Mouse (Mus musculus): ENCODE results near the gene Lemd2. TPM values are rescaled to one million over a fixed set of nuclear protein-coding genes. Genes with fewer than 3 reads are reported as not detected.

Lemd2 gene
- polyA plus RNA-seq, 1 experiment, result 64.0 TPM

DNA sequence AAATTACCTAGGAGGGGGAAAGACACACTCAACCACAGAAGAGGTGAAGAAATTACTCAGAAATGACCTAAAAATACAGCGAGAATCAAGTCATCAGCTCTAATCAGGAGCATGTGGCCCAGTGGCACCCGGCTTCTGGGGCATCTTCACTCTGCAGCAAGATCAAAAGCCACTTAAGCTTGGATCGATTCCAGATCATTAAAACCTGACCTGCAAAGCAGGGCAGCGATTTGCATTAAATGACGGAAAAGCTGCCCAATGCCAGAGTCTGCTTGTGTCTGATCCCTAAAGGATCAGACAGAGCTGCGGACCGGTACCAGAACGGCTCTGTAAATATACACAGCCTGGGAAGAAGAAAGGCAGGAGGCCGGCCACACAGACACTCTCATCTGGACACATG, 8.1 kb downstream of the Lemd2 start:
- H3K27ac ChIP-seq (ENCODE audit: insufficient read depth, low read length), result no peak overlapping the region
- peaks cover 1% of the 10 kb centered on the region; the same call in 1 of the 2 replicates for H3K4me1 ChIP-seq (ENCODE audit: control insufficient read depth, insufficient read depth, low read length)
- no peak for TF ChIP-seq CTCF (IDR thresholded peaks at IDR 0.05; ENCODE audit: extremely low read depth, insufficient read depth, low read length)
- no peak for TF ChIP-seq POLR2A (IDR thresholded peaks at IDR 0.05; ENCODE audit: extremely low read depth, insufficient read depth, low read length)
- H3K4me3 ChIP-seq (ENCODE audit: insufficient read depth, low read length), result no peak overlapping the region

DNA sequence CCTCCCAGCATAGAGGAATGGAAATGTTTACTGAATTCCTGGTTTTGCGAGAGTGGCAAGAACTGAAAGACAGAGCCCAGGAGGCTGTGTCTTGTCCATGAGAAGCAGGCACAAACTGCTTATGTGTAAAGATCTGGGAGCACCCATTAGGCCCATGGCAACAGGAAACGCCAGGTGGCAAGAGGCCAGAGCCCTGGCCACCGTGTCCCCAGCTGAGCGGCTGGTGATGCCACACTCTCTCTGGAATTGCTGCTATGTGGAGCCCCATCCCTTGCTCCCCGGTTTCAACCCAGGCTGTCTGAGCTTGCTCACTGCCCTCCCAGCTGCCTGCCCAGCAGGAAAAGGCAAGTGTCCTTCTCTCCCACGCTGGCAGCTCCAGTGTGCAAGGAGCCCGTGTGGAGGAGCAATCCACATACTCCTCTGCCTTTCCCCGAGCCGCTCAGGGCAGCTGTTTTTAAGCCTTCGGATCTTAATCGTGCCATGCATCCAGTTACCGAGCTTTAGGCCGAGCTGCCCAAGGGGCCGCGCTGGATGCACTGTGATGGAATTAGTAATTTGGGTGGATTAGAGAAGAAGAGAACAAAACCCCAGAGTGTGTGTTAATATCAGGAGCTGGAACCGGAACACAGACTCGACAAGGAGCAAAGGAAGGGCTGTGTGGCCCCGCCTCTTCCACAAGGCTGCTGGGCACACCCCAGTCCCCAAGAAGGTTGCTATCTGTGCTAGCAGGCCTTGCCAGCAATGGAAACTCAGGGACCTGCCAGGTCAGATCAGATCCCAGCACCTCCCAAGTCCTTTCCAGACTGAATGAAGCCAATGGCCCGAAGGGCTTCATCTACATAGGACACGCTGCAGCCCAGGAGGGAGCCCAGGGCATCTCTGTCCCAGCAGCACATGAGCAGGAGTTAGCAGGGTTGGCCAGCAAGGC, 9.7 kb downstream of the Lemd2 start:
- no peak overlapping the region for H3K4me3 ChIP-seq (ENCODE audit: insufficient read depth, low read length)
- peaks cover 1% of the 10 kb centered on the region; the same call in 1 of the 2 replicates for H3K4me1 ChIP-seq (ENCODE audit: control insufficient read depth, insufficient read depth, low read length)
- H3K27ac ChIP-seq (ENCODE audit: insufficient read depth, low read length), result no peak overlapping the region
- no peak for TF ChIP-seq POLR2A (IDR thresholded peaks at IDR 0.05; ENCODE audit: extremely low read depth, insufficient read depth, low read length)
- no peak for TF ChIP-seq CTCF (IDR thresholded peaks at IDR 0.05; ENCODE audit: extremely low read depth, insufficient read depth, low read length)

DNA sequence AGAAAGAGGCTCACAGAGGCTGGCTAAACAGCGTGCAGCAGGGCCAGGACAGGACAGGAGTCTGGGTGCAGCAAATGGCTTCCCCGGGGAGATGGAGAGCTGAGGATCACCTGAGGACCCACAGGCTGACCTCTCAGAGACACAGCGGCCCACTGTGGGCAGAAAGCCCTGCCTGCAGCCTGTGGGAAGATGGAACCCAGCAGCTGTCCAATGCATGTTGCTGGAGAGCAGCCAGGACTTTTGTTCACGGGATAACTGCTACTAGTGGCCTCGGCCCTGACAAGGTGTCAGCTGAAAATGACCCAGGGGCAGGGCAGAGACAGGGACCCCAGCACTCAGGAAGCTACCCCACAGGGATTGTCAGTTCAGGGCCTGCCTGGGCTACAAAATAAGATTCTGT, 12.5 kb downstream of the Lemd2 start:
- Histone ChIP-seq H3K4me1 (ENCODE audit: control insufficient read depth, insufficient read depth, low read length) (peaks cover 1% of the 10 kb centered on the region; the same call in 1 of the 2 replicates), H3K4me3 (ENCODE audit: insufficient read depth, low read length) (no peak overlapping the region), H3K27ac (ENCODE audit: insufficient read depth, low read length) (no peak overlapping the region)
- TF ChIP-seq POLR2A (IDR thresholded peaks at IDR 0.05; ENCODE audit: extremely low read depth, insufficient read depth, low read length), result no peak
- TF ChIP-seq CTCF (IDR thresholded peaks at IDR 0.05; ENCODE audit: extremely low read depth, insufficient read depth, low read length), result no peak

DNA sequence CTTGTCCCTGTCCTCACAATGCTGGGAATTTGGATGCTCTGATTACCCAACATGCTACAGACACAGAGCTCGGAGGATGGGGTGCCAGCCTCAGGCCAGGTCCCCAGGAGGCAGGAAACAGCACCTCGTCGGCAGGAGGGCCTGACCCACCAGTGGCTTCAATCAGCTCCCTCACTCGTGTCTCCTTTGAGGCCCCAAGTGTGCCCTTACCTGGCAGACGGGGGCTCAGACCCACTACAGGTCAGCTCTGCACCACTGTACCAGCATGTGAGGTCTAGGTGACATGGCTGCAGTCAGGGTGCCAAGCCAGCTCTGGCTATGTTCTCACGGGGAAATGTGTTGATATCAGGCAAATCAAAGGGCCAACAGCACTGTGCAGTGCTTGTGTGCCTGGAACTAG, 13.1 kb downstream of the Lemd2 start:
- H3K4me1 ChIP-seq (ENCODE audit: control insufficient read depth, insufficient read depth, low read length), result peaks cover 1% of the 10 kb centered on the region; the same call in 1 of the 2 replicates
- no peak overlapping the region for H3K27ac ChIP-seq (ENCODE audit: insufficient read depth, low read length)
- H3K4me3 ChIP-seq (ENCODE audit: insufficient read depth, low read length), result no peak overlapping the region
- TF ChIP-seq POLR2A (IDR thresholded peaks at IDR 0.05; ENCODE audit: extremely low read depth, insufficient read depth, low read length) (no peak), CTCF (IDR thresholded peaks at IDR 0.05; ENCODE audit: extremely low read depth, insufficient read depth, low read length) (no peak)

DNA sequence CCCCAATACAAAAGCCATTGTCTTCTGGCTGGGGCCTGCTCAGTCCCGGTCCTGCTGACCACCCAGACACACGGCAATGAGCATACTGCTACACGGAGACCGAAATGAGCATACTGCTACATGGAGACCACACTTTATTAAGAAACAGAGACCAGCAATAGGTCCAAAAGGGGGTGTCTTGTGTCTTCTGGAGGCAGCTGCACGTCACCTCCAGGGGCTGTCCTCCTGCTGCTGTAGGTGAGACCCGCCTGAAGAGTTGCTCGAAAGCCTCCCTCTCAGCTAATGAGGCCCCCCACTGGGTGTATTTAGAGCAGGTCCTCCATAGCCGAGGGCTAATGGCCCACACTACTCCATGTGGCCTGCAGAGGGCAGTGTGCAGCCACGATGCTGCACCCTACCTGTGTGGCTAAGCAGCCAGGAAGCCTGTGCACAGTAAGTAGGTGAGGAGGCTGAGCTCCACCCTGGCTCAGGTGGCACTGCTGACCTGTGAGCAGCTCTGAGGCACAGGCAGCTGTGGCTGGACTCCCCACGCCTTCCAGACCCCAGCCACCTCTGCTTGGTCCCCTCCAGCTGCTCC, 14.5 kb downstream of the Lemd2 start:
- Histone ChIP-seq H3K4me3 (ENCODE audit: insufficient read depth, low read length) (no peak overlapping the region), H3K27ac (ENCODE audit: insufficient read depth, low read length) (no peak overlapping the region), H3K4me1 (ENCODE audit: control insufficient read depth, insufficient read depth, low read length) (no peaks in the 10 kb centered on the region)
- TF ChIP-seq CTCF (IDR thresholded peaks at IDR 0.05; ENCODE audit: extremely low read depth, insufficient read depth, low read length), result peak; percentile 95
- TF ChIP-seq POLR2A (IDR thresholded peaks at IDR 0.05; ENCODE audit: extremely low read depth, insufficient read depth, low read length), result no peak

DNA sequence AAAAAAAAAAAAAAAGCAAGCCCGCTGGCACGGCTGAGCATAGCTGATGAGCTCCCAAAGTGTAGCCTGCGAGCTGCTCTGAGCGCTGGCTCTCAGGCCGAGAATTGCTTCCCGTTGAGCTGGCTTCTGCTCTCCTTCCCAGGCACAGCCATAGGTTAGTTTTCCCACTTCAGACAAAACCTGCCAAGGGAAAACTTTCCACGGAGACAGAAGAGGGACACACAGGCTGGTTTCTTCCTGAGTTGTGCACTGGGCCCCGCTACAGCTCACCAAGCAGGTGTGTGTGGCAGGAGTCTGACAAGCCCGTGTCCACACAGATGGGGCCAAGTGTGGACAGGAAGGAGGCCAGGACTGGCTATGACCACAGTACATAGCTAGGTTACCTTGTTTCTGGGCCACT, 15.4 kb downstream of the Lemd2 start:
- H3K4me3 ChIP-seq (ENCODE audit: insufficient read depth, low read length), result no peak overlapping the region
- H3K4me1 ChIP-seq (ENCODE audit: control insufficient read depth, insufficient read depth, low read length), result no peaks in the 10 kb centered on the region
- TF ChIP-seq CTCF (IDR thresholded peaks at IDR 0.05; ENCODE audit: extremely low read depth, insufficient read depth, low read length) (no peak), POLR2A (IDR thresholded peaks at IDR 0.05; ENCODE audit: extremely low read depth, insufficient read depth, low read length) (no peak)
- H3K27ac ChIP-seq (ENCODE audit: insufficient read depth, low read length), result no peak overlapping the region

DNA sequence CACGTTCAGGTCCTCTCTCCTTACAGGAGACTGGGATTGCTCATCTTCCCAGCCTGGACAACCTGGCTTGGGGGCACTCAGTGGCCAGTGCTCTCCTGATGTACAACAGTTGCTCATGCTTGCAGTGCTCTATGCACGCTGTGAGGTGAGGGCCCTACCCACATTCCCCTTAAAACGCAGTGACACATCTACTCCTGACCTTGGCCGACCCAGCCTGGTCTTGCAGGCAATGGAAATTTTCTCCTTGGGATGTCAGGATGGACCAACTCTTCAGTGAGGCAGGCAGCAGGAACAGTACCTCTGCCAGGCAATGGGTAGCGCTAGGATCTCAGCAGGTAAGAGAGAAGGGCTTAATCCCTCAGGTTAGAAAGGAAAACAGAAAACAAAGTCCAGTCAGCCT, 17.2 kb downstream of the Lemd2 start:
- Histone ChIP-seq H3K4me1 (ENCODE audit: control insufficient read depth, insufficient read depth, low read length) (no peaks in the 10 kb centered on the region), H3K4me3 (ENCODE audit: insufficient read depth, low read length) (no peak overlapping the region), H3K27ac (ENCODE audit: insufficient read depth, low read length) (no peak overlapping the region)
- no peak for TF ChIP-seq POLR2A (IDR thresholded peaks at IDR 0.05; ENCODE audit: extremely low read depth, insufficient read depth, low read length)
- TF ChIP-seq CTCF (IDR thresholded peaks at IDR 0.05; ENCODE audit: extremely low read depth, insufficient read depth, low read length), result no peak

DNA sequence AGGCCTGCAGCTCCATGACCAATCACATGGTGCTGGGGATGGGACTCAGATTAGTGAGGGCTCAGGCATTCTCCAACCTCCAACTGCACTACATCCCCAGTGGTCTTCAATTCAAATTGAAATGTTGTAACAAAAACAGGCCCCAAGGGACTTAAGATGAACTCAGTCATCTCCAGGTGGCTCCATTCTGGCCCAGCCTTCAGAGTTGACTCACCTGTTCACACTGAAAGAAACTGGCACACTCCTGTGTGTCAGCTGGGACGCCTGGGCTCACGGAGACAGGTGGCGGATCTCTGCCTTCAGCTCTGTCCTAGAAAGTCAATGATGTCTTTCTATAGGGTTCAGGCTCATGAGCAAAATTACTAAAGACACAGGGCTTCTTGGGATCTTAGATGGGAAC, 18.2 kb downstream of the Lemd2 start:
- TF ChIP-seq POLR2A (IDR thresholded peaks at IDR 0.05; ENCODE audit: extremely low read depth, insufficient read depth, low read length), result no peak
- no peak for TF ChIP-seq CTCF (IDR thresholded peaks at IDR 0.05; ENCODE audit: extremely low read depth, insufficient read depth, low read length)
- Histone ChIP-seq H3K4me1 (ENCODE audit: control insufficient read depth, insufficient read depth, low read length) (no peaks in the 10 kb centered on the region), H3K4me3 (ENCODE audit: insufficient read depth, low read length) (no peak overlapping the region), H3K27ac (ENCODE audit: insufficient read depth, low read length) (no peak overlapping the region)

DNA sequence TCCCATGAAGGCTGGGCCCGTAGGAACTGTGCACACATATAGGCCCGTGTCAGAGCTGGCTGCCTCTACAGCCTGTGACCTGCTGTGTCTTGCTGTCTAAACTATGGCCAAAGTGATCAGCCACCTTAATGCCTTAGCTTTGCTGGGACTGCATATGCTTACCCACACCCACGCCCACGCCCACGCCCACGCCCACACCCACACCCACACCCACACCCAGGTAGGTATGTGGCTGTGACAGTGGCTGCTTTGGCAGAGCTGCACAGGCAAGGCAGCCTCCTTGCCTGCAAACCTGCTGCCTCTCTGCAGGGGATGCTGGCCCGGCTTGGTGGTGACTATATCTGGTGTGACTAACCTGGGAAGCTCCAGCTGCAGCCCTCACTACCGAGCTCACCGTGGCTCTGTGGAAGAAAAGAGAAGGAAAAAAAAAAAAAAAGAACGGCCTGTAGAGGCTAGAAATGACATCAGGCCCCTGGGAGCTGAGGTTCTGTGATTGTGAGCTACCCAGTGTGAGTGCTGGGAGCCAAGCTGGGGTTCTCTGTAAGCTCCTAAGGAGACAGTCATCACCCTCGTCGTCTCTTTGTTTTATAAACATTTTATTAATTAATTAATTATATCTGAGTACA, 20.5 kb downstream of the Lemd2 start:
- no peak overlapping the region for H3K27ac ChIP-seq (ENCODE audit: insufficient read depth, low read length)
- TF ChIP-seq POLR2A (IDR thresholded peaks at IDR 0.05; ENCODE audit: extremely low read depth, insufficient read depth, low read length) (no peak), CTCF (IDR thresholded peaks at IDR 0.05; ENCODE audit: extremely low read depth, insufficient read depth, low read length) (no peak)
- no peak overlapping the region for H3K4me3 ChIP-seq (ENCODE audit: insufficient read depth, low read length)
- H3K4me1 ChIP-seq (ENCODE audit: control insufficient read depth, insufficient read depth, low read length), result no peaks in the 10 kb centered on the region

Data from cortical plate, adult 2 months (tissue).